Mouse (Mus musculus) v-Abl transformed pro-B cells (cell line): Measurements from ENCODE around the gene Itga11.

Experiments used
- in situ Hi-C, 2 experiments: fragments of 400-800 bp; cut with MboI; formaldehyde crosslinking; loops; one replicate each; pipeline ENCODE4 v1.15.1; 2025; ENCODE audit not compliant: unreplicated experiment in 2 of 2

Gene Itga11

GRCm38 (mm10) chr9:62678550-62679155 is 1.0 kb downstream of the Itga11 start:
- in situ Hi-C loops, result no loop called here

GRCm38 (mm10) chr9:62679398-62679797 is 1.8 kb downstream of the Itga11 start:
- in situ Hi-C loops, result no loop called here

GRCm38 (mm10) chr9:62684311-62684710 is 6.7 kb downstream of the Itga11 start:
- in situ Hi-C loops, result no loop called here

GRCm38 (mm10) chr9:62689748-62690147 is 12.1 kb downstream of the Itga11 start:
- in situ Hi-C loops, result no loop called here

GRCm38 (mm10) chr9:62694054-62694453 is 16.4 kb downstream of the Itga11 start:
- in situ Hi-C loops, result no loop called here

- in situ Hi-C loops, result no loop called here
Measured at GRCm38 (mm10) chr9:62695210-62695609, 17.6 kb downstream of the Itga11 start.

- in situ Hi-C loops, result no loop called here
Measured at GRCm38 (mm10) chr9:62696799-62697198, 19.2 kb downstream of the Itga11 start.

- in situ Hi-C loops, result no loop called here
Measured at GRCm38 (mm10) chr9:62707267-62707666, 29.6 kb downstream of the Itga11 start.

- in situ Hi-C loops, result no loop called here
Measured at GRCm38 (mm10) chr9:62707870-62708269, 30.2 kb downstream of the Itga11 start.

- in situ Hi-C loops, result no loop called here
Measured at GRCm38 (mm10) chr9:62709983-62710382, 32.4 kb downstream of the Itga11 start.

- in situ Hi-C loops, result no loop called here
Measured at GRCm38 (mm10) chr9:62712374-62712773, 34.7 kb downstream of the Itga11 start.

- in situ Hi-C loops, result no loop called here
Measured at GRCm38 (mm10) chr9:62713040-62713439, 35.4 kb downstream of the Itga11 start.

- in situ Hi-C loops, result no loop called here
Measured at GRCm38 (mm10) chr9:62714336-62714735, 36.7 kb downstream of the Itga11 start.

GRCm38 (mm10) chr9:62717982-62718381 is 40.4 kb downstream of the Itga11 start:
- in situ Hi-C loops, result no loop called here

- in situ Hi-C loops, result no loop called here
Measured at GRCm38 (mm10) chr9:62721791-62722190, 44.2 kb downstream of the Itga11 start.

- in situ Hi-C loops, result no loop called here
Measured at GRCm38 (mm10) chr9:62722716-62723115, 45.1 kb downstream of the Itga11 start.

GRCm38 (mm10) chr9:62724175-62724574 is 46.5 kb downstream of the Itga11 start:
- in situ Hi-C loops, result no loop called here

GRCm38 (mm10) chr9:62725247-62725646 is 47.6 kb downstream of the Itga11 start:
- in situ Hi-C loops, result no loop called here

- in situ Hi-C loops, result no loop called here
Measured at GRCm38 (mm10) chr9:62726472-62726871, 48.8 kb downstream of the Itga11 start.

GRCm38 (mm10) chr9:62744558-62745275 is 67.1 kb downstream of the Itga11 start:
- in situ Hi-C loops, result loop anchor here in 1 of 2 experiments (5.0 to 10.0 kb wide), 2 partner anchors 383 to 720 kb away; no protein-coding TSS in a partner anchor

GRCm38 (mm10) chr9:62746646-62747045 is 69.0 kb downstream of the Itga11 start:
- in situ Hi-C loops, result loop anchor here in 1 of 2 experiments (10.0 kb wide), 1 partner anchor 718 kb away; no protein-coding TSS in a partner anchor

GRCm38 (mm10) chr9:62749666-62750065 is 72.0 kb downstream of the Itga11 start:
- in situ Hi-C loops, result loop anchor here in 1 of 2 experiments (10.0 to 25.0 kb wide), 3 partner anchors 462 to 1113 kb away; partner anchors contain the start of gene Spesp1
